Comparison of ENCODE assay signal across 1 mouse cellular context in genomic region chr11:69413221-69414181, GRCm38 (mm10).
TF ChIP-seq lines count a peak whose summit lies in the region.

Gene Kdm6b (minus strand): TSS chr11:69413675.

TF ChIP-seq in MEL, 35 proteins besides CTCF, POLR2A, EP300 and RAD21 (continued from another document):
- TF ChIP-seq CHD2 (IDR thresholded peaks at IDR 0.05; ENCODE audit: low read length): no peak
- no peak for TF ChIP-seq GATA1 (IDR thresholded peaks at IDR 0.05; ENCODE audit: low read depth, low read length)
- no peak for TF ChIP-seq USF2 (IDR thresholded peaks at IDR 0.05; ENCODE audit: borderline replicate concordance in 1 of 2, insufficient read depth in 1 of 2, low read depth in 1 of 2, low read length in 2 of 2)
- TF ChIP-seq KAT2A (conservative IDR thresholded peaks at IDR 0.05; ENCODE audit: low read depth, low read length): no peak; the same call in 1 of the 2 replicates
- no peak for TF ChIP-seq MAFK (IDR thresholded peaks at IDR 0.05; ENCODE audit: borderline replicate concordance, low read depth, low read length)
TF ChIP-seq in MEL: peak in this region for 13.
